Mouse (Mus musculus) midbrain, embryonic 16.5 days (tissue): ENCODE results near the gene Cacna1d. TPM values are rescaled to one million over a fixed set of nuclear protein-coding genes. Genes with fewer than 3 reads are reported as not detected.

Source experiments
- ATAC-seq: fragments of 200-750 bp; cut with Nextera tagmentation; 2 replicates; pipeline ENCODE4 v1.8.0; 2017; ENCODE audit warnings: moderate TSS enrichment
- H3K27ac ChIP-seq: fragments of 300-500 bp; sonication (generic); 2 replicates; pipeline ENCODE4 v1.5.1; 2014; ENCODE audit warnings: mild to moderate bottlenecking, low read length, mixed read lengths
- H3K27me3 ChIP-seq: fragments of 300-500 bp; sonication (generic); 2 replicates; pipeline ENCODE4 v1.6.1; 2014; ENCODE audit warnings: low read depth, low read length, mixed read lengths; ENCODE audit not compliant: control insufficient read depth, insufficient read depth
- H3K36me3 ChIP-seq: fragments of 300-500 bp; sonication (generic); 2 replicates; pipeline ENCODE4 v1.6.1; 2014; ENCODE audit warnings: mild to moderate bottlenecking, low read length, moderate library complexity, mixed read lengths; ENCODE audit not compliant: control insufficient read depth, insufficient read depth
- H3K4me1 ChIP-seq: fragments of 300-500 bp; sonication (generic); 2 replicates; pipeline ENCODE4 v1.6.1; 2014; ENCODE audit warnings: mild to moderate bottlenecking, low read length, mixed read lengths; ENCODE audit not compliant: control insufficient read depth, insufficient read depth
- H3K4me2 ChIP-seq: fragments of 300-500 bp; sonication (generic); 2 replicates; pipeline ENCODE4 v1.6.1; 2014; ENCODE audit warnings: mild to moderate bottlenecking, low read length, mixed read lengths
- H3K4me3 ChIP-seq: fragments of 300-500 bp; sonication (generic); 2 replicates; pipeline ENCODE4 v1.5.1; 2014; ENCODE audit warnings: low read depth, mild to moderate bottlenecking, low read length, moderate library complexity, mixed read lengths
- H3K9ac ChIP-seq: fragments of 300-500 bp; sonication (generic); 2 replicates; pipeline ENCODE4 v1.6.1; 2014; ENCODE audit warnings: low read depth, low read length, mixed read lengths
- H3K9me3 ChIP-seq: fragments of 300-500 bp; sonication (generic); replicated peaks from 2 replicates; pipeline ENCODE4 v1.6.1; 2014; ENCODE audit warnings: mild to moderate bottlenecking, low read length, mixed read lengths; ENCODE audit not compliant: control insufficient read depth, poor library complexity, severe bottlenecking
- WGBS: fragments of 180-500 bp; shearing (Covaris S2); extraction: QIAGEN DNeasy Blood & Tissue Kit; methylation state at CpG from one replicate; pipeline ENCODE4 v1.1.7; 2014; 5-methylcytosine and 5-hydroxymethylcytosine counted together
- polyA plus RNA-seq: library from polyadenylated mRNA; unstranded; fragments of >200 nt; fragmentation: Nextera tagmentation; extraction: Ambion mirVana; gene quantifications from 2 replicates; pipeline ENCODE4 v1.2.1, GENCODE M21; 2015

The Cacna1d gene
- polyA plus RNA-seq, 1 experiment from 2014 or later, result 10.5 TPM

DNA sequence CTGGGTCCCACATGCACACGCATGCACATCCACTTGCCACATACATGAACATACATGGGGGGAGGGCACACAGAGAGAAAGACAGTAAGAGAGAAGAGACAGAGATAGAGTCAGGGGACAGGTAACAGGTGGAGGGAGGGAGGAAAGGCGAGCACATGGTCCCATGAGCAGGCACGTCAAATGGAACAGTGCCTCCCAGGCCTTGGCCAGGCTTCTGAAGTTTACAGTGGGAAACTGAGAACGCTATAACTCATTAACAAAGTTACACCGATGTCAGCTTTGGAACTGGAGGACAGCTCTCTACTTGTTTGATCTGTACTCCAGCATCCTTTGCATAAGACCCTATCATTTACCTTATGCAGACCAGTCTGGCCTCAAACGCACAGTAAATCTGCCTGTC, 16.8 kb downstream of the Cacna1d start:
- Histone ChIP-seq H3K27me3 (no peaks in the 10 kb centered on the region), H3K9ac (no peak overlapping the region), H3K9me3 (no peaks in the 10 kb centered on the region), H3K4me3 (no peak overlapping the region), H3K27ac (no peak overlapping the region), H3K4me1 (no peaks in the 10 kb centered on the region), H3K36me3 (no peaks in the 10 kb centered on the region), H3K4me2 (no peak overlapping the region)
- 86% methylated on average over 6 of the region's 6 CpGs for WGBS
- no peak for ATAC-seq

DNA sequence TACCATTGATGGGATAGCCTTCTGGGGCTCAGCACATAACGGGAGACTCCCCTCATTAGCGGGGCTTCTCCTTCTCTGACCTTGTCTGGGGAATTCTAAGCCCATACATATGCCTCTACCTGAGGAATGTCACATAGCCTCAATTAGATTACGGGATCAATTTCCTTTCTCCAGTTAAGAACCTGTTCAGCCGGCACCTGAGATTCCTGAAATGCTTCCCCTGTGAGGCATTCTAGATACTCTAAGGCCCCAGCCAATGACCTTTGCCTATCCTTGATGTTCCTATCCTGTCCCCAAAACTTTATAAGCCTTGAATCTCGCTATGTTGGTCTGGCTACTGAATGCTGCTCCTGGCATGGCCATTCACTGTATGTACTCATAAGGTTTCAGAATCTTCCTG, 17.6 kb downstream of the Cacna1d start:
- Histone ChIP-seq H3K4me1 (no peaks in the 10 kb centered on the region), H3K36me3 (no peaks in the 10 kb centered on the region), H3K27ac (no peak overlapping the region), H3K4me3 (no peak overlapping the region), H3K4me2 (no peak overlapping the region), H3K27me3 (no peaks in the 10 kb centered on the region), H3K9me3 (no peaks in the 10 kb centered on the region), H3K9ac (no peak overlapping the region)
- WGBS, result 72% methylated on average over 5 of the region's 5 CpGs
- ATAC-seq, result no peak

DNA sequence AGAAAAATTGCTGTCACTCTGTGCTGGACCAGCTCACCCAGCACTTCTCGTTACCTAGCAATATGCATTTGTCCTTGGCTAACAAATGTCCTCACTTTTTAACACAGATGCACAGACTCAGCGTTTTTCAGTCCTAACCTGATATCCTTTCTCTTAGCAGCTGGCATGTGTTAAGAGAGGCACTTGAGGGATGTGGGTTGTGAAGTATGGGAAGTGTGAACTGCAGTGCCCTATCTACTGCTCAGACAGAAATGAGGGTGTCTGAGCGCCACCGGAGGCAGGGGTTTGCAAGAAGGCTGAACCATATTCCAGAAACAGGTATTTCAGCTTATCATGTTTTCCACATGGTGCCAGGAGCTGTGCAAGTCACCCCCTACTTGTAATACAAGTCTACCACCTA, 27.9 kb downstream of the Cacna1d start:
- Histone ChIP-seq H3K4me2 (no peak overlapping the region), H3K9ac (no peak overlapping the region), H3K4me1 (no peaks in the 10 kb centered on the region), H3K27ac (no peak overlapping the region), H3K9me3 (no peaks in the 10 kb centered on the region), H3K36me3 (no peaks in the 10 kb centered on the region), H3K4me3 (no peak overlapping the region), H3K27me3 (no peaks in the 10 kb centered on the region)
- 91% methylated on average over 4 of the region's 4 CpGs for WGBS
- no peak for ATAC-seq

DNA sequence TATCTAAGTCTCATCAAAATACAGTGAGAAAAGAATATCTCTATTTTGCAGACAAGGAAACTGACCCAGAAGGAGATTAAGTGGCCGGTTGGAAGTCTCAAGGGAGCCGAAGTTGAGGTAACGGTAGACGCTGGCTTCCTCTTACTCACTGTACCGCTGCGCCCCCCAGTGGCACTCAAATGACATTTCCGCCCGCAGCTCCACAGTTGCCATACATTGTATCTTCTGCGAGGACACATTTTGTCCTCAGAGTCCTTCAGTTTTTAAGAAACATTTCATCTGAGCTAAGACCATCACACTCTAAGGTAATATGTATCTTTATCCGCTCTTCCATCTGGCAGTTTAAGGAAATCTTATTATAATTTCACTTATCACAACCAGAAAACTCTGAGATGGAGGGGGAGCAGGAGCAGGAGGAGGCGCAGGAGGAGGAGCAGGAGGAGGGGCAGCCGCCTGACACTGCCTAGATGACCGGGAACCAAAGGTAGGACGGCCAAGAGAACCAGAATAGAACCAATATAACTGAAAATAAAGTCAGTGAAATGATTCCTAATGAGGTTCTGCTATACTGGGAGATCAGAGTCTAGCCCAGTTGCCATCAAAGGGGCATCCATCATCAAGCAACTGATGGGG, 31.2 kb downstream of the Cacna1d start:
- H3K9ac ChIP-seq, result no peak overlapping the region
- no peaks in the 10 kb centered on the region for H3K27me3 ChIP-seq
- H3K9me3 ChIP-seq, result no peaks in the 10 kb centered on the region
- H3K4me2 ChIP-seq, result peak overlapping the region; percentile 23; the same call in 1 of the 2 replicates
- peaks cover 6% of the 10 kb centered on the region for H3K4me1 ChIP-seq
- ATAC-seq, result no peak
- H3K36me3 ChIP-seq, result no peaks in the 10 kb centered on the region
- WGBS, result 4% methylated on average over 14 of the region's 14 CpGs
- no peak overlapping the region for H3K4me3 ChIP-seq
- H3K27ac ChIP-seq, result no peak overlapping the region

DNA sequence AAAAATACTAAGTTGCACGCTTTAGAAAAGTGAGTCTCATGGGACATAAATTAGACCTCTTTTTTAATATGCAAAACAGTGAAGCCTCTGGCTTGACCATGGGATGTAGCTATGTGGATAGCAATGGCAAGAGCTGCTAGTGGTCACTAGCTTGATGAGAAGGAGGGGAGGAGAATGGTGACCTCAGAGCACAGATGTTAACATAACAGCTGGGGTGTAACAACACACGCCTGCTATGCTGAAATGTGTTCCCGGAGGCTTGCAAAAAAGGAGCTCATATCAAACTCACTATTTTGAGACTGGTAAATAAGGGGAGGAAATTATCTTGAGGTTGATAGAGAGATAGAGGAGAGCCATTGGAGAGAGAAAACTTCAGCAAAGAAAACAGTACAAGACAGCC, 32.4 kb downstream of the Cacna1d start:
- Histone ChIP-seq H3K36me3 (no peaks in the 10 kb centered on the region), H3K9me3 (no peaks in the 10 kb centered on the region)
- 88% methylated on average over 3 of the region's 3 CpGs for WGBS

DNA sequence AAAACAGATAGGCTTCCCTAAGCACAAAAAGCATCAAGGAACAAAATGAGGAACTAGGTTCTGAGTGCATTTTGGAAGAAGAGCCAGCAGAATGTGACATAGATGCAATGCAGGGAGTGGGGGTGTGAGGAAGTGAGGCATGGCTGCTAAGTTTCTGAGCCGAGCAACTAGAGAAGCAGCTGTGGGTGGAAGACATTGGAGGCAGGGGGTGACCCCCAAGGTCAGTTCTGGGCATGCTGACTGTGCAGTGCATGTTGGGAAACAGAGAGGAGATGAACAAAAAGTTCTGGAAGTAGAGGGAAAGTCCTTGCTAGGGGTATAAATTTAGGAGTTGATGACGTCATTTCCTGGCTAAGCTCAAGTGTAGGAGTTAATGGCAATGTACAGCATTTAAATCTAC, 33.4 kb downstream of the Cacna1d start:
- H3K9ac ChIP-seq, result no peak overlapping the region
- ATAC-seq, result no peak
- no peaks in the 10 kb centered on the region for H3K9me3 ChIP-seq
- no peaks in the 10 kb centered on the region for H3K27me3 ChIP-seq
- H3K4me3 ChIP-seq, result no peak overlapping the region
- no peaks in the 10 kb centered on the region for H3K36me3 ChIP-seq
- 41% methylated on average over 2 of the region's 2 CpGs for WGBS
- H3K27ac ChIP-seq, result no peak overlapping the region
- no peak overlapping the region for H3K4me2 ChIP-seq
- peaks cover 6% of the 10 kb centered on the region for H3K4me1 ChIP-seq

More for the DNA sequence above, 32.4 kb downstream of the Cacna1d start:
- Histone ChIP-seq H3K27me3 (no peaks in the 10 kb centered on the region), H3K9ac (no peak overlapping the region), H3K27ac (no peak overlapping the region), H3K4me2 (no peak overlapping the region), H3K4me1 (peaks cover 6% of the 10 kb centered on the region), H3K4me3 (no peak overlapping the region)
- ATAC-seq, result no peak

DNA sequence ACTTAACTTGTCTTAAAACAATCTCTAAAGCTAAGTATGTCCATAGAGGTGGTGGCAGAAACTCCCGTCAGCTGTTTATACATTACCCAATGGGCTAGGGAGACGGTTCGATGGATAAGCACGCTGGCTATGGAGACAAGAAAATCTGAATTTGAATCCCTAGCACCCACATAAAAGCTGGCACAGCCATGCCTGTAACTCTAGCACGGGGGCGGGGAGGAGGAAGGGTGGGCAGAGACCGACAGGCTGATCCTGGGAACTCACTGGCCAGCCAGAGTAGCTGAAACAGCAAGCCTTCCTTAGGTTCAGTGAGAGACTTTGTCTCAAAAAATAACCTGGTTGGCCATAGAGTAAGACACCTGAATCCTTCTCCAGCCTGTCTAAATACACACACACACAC, 33.8 kb downstream of the Cacna1d start:
- H3K27ac ChIP-seq, result no peak overlapping the region
- ATAC-seq, result no peak
- no peak overlapping the region for H3K4me3 ChIP-seq
- peaks cover 6% of the 10 kb centered on the region for H3K4me1 ChIP-seq
- no peaks in the 10 kb centered on the region for H3K36me3 ChIP-seq
- no peak overlapping the region for H3K4me2 ChIP-seq
- H3K9ac ChIP-seq, result no peak overlapping the region
- H3K9me3 ChIP-seq, result no peaks in the 10 kb centered on the region
- 63% methylated on average over 7 of the region's 7 CpGs for WGBS
- no peaks in the 10 kb centered on the region for H3K27me3 ChIP-seq

DNA sequence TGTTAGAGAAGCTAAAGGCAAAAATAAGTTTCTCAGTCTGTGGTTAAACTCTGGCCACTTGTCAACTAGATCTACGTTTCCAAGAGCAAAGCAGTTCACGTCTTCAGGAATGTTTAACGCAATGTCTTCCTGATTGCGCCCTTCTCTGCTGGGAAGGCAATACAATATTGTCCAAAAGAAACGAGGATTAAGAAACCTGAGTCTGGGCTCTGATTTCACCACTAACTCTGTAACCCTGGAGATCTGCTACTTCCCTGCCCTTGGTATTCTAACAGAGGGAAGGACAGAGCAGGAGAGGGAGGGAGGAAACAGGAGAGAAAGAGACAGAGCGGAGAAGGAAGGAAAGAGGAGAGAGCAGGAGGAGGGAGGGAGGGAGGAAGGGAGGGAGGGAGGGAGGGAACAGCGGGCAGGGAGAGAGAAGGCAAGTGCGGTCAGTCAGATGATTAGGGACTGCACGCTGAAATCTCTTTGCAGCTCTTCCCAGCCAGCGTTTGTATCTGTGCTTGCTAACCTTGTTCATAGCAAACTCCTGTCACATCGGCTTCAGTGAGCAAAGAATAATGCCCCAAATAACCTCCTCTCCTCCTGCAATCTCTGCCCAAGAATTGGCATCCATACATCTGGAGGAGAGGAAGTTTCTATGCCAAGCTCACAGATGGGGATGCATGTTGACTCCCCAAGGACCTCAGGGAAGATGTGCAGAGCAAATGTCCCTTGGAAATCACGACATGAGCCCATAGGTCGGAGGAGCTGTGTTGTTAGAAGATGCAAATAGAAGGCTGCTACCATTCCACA, 35.3 kb downstream of the Cacna1d start:
- no peaks in the 10 kb centered on the region for H3K27me3 ChIP-seq
- no peaks in the 10 kb centered on the region for H3K9me3 ChIP-seq
- H3K9ac ChIP-seq, result no peak overlapping the region
- H3K27ac ChIP-seq, result no peak overlapping the region
- ATAC-seq, result no peak
- WGBS, result 20% methylated on average over 12 of the region's 13 CpGs
- H3K4me3 ChIP-seq, result no peak overlapping the region
- H3K4me1 ChIP-seq, result peaks cover 6% of the 10 kb centered on the region
- no peaks in the 10 kb centered on the region for H3K36me3 ChIP-seq
- H3K4me2 ChIP-seq, result peak overlapping the region; percentile 38

DNA sequence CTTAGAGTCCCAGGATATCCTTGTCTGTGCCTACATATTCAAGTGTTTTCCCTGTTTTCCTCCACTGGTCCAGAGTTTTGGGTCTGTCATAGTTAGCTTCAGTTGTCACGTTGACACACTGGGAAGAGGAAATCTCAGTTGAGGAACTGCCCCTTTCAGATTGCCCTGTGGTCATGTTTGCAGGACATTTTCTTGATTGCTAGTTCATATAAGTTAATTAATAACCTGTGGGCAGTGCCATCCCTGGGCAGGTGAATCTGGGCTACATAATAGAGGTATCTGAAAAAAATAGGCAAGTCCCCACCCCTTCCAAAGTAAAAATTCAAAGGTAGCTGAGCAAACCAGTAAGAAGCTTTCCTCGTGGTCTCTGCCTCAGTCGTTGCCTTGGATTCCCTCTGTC, 51.3 kb downstream of the Cacna1d start:
- WGBS, result 80% methylated on average over 3 of the region's 3 CpGs
- Histone ChIP-seq H3K4me1 (no peaks in the 10 kb centered on the region), H3K27ac (no peak overlapping the region), H3K9ac (no peak overlapping the region), H3K4me3 (no peak overlapping the region), H3K9me3 (no peaks in the 10 kb centered on the region), H3K27me3 (no peaks in the 10 kb centered on the region), H3K36me3 (no peaks in the 10 kb centered on the region), H3K4me2 (no peak overlapping the region)
- ATAC-seq, result no peak
